Mouse (Mus musculus) retina, postnatal 7 days (tissue): ENCODE measurements around the gene Map1lc3b.

Source experiments
- DNase-seq: peaks from one replicate; pipeline ENCODE4 v3.0.0-alpha.2; 2012; ENCODE audit warnings: low read depth, low spot score

Map1lc3b gene

DNA sequence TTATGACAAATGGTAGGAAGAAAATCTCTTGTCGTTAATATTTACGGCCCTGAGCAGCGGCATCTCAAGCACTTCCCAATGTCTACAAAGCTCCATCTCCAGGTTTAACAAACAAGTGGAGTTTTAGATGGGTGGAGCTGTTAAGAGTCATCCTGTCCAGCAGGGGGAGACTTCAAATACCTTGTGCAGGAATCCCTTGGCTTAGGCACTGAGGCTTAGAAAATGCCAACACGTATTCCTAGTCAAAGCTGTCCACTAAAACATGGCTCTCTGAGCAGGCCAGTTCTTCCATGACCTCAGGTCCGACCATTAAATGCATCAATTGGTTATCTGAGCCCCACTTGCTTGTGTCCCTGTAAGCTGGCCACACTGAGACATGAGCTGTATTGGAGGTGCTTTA, 17.5 kb downstream of the Map1lc3b start:
- DNase-seq: no peak

GRCm38 (mm10) chr8:121609251-121609650, 19.1 kb downstream of the Map1lc3b start:
- DNase-seq: no peak

GRCm38 (mm10) chr8:121609916-121610315, 19.8 kb downstream of the Map1lc3b start:
- no peak for DNase-seq

- DNase-seq: no peak
Measured at GRCm38 (mm10) chr8:121613419-121613818, 23.3 kb downstream of the Map1lc3b start.

- no peak for DNase-seq
Measured at GRCm38 (mm10) chr8:121619401-121619995, 29.3 kb downstream of the Map1lc3b start.

DNA sequence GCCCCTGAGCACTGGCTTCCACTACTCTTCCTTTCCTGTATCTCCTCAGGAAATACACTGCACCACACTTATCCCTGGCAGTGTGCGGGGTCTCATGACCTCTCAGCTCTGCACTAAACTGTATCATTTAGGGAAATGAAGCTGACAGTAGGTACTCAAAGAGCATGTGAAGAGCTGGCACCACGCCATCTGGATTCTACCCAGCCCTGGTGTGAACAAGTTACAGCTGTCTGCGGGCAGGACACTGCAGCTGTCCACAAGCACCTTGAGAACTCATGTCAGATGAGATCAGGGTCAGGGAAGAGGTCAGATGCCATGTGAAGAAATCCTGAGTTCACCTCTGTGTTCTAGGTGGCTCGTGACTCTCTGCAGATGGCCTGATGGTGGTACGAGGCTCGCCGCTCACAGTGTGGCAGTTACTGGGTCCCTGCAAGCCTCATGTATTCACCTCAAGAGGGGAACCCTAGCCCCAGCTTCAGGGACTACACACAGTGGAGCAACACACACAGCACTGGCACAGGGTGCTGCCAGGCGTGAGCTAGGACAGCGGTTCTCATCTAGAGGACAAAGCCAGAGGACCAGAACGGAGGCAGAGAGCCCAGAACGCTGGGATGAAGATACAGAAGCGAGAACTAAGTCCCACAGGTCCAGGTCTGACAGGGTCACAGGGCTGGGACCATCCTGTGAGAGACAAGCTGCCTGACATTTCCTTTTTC, 30.8 kb downstream of the Map1lc3b start:
- DNase-seq: no peak

GRCm38 (mm10) chr8:121621879-121622278, 31.7 kb downstream of the Map1lc3b start:
- no peak for DNase-seq

DNA sequence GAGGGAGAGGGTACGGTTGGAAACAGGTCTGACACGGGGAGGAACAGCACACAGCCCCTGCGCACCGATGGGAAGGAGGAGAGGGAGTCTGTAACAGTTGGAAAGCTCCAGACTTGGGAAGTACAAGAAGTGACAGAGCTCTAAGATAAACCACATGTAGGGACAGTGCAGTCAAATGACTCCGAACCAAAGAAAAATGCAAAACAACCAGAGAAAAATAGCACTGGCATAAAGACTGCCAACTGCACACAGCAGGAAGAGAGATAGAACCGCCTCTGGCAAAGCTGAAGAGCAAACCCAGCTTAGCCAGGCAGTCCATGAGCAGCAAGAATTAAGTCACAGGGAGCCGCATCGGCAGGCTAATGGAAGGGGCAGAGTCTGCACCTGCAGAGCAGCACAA, 32.9 kb downstream of the Map1lc3b start:
- no peak for DNase-seq

DNA sequence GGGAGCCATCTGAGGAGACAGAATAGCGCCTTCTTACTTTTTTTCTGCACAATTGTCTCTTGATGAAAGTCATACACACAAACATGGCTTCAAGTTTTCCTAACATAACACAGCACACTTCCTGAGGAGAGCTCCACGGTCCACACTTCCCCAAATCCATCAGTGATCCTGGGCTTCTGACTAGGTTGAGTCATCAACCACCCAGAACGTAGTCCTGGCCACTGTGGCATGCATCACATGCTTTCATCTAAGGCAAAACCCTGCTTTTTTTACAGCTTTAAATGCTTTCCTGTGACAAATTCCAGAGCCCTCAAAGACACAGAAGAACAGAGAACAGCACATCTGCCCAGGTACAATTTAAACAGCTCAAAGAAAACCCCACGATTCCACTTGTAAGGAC, 38.5 kb downstream of the Map1lc3b start:
- no peak for DNase-seq

GRCm38 (mm10) chr8:121631645-121632071, 41.5 kb downstream of the Map1lc3b start:
- no peak for DNase-seq

DNA sequence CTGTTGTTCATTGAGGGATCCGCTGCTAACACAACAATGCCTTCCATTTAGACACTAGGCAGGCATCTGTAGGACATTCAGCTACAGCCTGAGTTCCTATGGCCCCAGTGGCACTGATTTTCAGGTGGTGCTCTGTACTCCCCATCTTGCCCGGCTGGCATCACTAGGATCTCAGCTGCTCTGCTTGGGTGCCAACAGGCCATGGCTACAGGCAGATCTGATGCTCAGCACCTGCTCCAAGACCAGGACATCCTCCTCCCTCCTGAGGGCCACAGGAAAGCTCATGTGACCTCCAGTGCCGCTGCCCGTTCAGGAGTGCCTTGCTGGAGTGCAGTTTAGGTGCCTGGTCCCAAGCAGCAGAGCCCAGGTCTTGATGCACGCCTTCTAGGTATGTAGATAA, 42.2 kb downstream of the Map1lc3b start:
- DNase-seq: no peak

- no peak for DNase-seq
Measured at GRCm38 (mm10) chr8:121635534-121635933, 45.4 kb downstream of the Map1lc3b start.

- DNase-seq: no peak
Measured at GRCm38 (mm10) chr8:121636180-121636579, 46.0 kb downstream of the Map1lc3b start.

DNA sequence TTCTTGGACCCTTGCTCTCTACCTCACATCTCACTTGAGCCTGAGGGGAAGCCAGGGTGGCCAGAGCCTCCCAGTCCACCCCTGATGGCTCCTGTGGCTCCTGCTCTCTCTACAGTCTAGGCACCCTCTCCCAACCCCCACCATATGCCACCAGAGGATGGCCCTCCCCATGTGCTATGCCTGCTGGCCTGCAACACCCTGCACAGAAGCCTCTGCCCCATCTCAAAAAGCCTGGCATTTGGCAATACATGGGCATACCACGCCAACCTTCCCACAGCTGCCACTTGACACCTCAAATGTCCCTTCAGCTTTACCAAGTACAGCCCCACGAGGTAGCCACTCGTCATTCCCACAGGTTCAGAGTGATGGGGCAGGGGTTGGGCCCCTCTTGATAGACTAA, 52.6 kb downstream of the Map1lc3b start:
- no peak for DNase-seq

GRCm38 (mm10) chr8:121643384-121643783, 53.2 kb downstream of the Map1lc3b start:
- DNase-seq: no peak

DNA sequence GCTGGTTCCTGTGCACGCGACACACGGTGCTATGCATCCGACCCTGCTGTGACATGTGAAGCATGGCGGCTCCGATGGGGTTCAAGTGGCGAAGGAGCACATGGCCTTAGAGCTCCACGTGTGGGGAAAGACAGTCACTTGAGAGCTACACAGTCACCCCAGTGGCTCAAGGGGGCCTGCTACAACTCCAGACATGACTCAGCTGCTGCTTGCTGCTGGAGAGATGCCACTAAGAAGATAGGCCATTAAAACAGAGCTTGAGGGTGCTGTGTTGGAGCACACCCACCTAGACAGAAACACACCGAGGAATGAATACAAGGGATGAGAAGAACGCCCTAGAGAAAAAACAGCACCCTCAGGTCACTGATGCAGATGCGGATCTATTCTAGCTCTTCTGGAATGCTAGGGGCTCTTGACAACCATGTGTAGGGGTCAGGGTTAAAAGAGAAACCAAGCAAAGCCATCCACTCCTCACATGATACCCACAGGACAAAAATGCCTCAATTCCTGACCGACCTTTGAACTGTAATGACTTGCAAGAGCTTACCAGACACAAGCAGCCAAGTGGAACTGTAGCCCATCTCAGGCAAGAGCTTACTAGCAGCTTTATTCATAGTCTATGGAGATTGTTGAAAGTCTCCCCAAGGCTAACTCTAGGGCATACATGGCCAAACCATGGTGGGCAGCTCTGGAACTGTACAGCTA, 57.5 kb downstream of the Map1lc3b start:
- no peak for DNase-seq
